Mouse (Mus musculus) heart, postnatal 10 days (tissue): Measurements from ENCODE around the gene Olfr620. TPM values are rescaled to one million over a fixed set of nuclear protein-coding genes. Genes with fewer than 3 reads are reported as not detected.

Experiments used
- DNase-seq, 2 experiments: peaks; one replicate each; pipeline ENCODE4 v3.0.0; 2021
- intact Hi-C: fragments of 180-260 bp; cut with DNase I; formaldehyde crosslinking; loops from one replicate; pipeline ENCODE4 v1.15.1; 2025
- microRNA-seq, 2 experiments: library from miRNA; unstranded; fragments of <30 nt; microRNA quantifications; one replicate each; pipeline ENCODE4 v1.2.0; 2022
- total RNA-seq, 2 experiments: library from RNA; stranded (reverse); gene quantifications; 2 replicates each; pipeline ENCODE4 v1.2.3; 2021

Gene Olfr620
- total RNA-seq = not detected

DNA sequence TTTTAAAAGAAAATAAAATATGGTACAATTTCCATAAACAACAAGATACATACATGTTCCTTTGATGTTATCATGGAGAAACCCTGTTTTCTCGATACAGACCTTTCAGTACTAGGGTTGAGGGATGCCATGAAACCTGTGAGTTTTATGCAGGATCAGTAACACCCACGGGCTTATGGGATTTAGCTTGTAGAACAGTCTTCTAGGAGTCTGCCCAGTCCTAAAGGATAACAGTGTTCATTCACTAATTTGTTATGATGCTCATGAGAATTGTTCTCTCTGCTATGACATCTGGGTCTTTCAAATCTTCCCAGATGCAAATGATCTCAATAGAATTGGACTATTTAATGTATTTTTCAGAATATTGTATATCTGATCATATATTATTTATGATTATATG, at the start of gene Olfr620:
TSS of gene Olfr620 (minus strand) at position 101 of the 400 bp plus-strand sequence.
- intact Hi-C loops = no loop called here
- DNase-seq = no peak

DNA sequence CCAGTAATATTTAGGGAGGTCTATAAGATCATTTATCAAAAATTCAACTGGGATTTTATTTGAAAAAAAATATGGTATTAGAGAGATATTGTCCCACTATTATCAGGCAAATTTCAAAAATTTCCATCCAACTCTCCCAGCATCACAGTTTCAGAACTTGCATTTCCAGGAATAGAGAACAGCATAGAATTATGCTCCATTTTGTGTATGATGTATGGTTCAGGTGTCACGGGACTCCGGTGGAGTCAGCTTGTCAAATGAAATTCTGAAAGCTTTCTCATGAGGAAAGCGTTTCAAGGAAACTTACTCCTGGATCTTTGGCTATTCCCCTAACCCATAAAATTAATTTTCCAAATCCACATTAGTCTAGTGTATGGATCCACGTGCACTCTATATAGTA, 31.7 kb upstream of the Olfr620 start:
- intact Hi-C loops = no loop called here
- DNase-seq = no peak

DNA sequence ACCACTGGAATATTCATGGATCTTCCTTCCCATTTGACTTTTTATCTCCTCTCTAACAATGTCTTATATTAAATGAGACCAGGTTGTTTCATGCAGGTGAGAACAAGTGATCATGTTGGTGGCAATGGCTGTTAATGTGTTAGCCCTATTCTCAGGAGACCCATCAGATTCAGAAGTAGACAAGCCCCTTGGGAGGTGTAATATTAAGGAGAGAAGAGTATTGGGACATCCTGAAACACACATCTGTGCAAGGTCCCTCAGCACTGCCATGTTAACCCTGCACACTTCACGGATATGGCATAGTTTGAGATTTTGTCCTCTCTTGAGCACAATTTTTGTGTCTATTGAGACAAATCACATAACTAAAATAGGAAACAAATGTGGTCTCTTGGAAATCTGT, 30.3 kb upstream of the Olfr620 start, which contains the start of gene Olfr622:
TSS of gene Olfr622 (minus strand) at position 101 of the 400 bp plus-strand sequence.
- intact Hi-C loops = no loop called here
- no peak for DNase-seq

DNA sequence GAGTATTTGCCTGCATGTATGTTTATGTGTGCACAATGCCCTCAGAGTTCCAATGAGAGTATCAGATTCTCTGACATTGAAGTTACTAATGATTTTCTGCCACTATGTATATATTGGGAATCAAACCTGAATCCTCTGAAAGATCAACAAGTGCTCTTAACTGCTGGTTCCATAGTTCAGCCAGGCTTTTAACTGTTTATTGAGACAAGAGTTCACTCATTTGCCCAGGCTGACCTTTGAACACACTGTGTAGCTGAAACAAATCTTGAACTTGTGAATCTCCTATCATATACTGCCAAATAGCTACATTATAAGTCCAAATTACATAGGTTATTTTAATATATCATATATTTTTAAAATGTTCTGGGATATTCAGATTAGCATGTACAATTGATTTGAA, 24.5 kb upstream of the Olfr620 start:
- no peak for DNase-seq
- intact Hi-C loops = no loop called here

DNA sequence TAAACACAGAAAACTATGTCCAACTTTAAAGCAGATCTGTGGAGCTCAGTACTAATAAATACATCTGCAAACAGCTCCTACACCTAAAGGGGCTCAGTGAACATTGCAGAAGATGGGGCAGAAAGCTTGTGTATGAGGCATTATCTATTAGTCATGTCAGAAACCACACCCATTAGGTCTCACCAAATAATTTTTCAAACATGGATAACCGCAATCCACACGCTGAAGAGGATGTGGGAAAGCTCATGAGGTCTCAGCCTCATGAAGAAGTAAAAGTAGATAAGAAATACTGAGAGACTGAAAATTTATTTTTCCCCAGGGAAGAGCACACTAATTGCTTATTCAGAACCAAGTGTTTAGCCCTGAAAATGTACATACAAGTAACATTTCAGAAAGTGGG, 4.9 kb downstream of the Olfr620 start:
- no peak for DNase-seq
- intact Hi-C loops = no loop called here

DNA sequence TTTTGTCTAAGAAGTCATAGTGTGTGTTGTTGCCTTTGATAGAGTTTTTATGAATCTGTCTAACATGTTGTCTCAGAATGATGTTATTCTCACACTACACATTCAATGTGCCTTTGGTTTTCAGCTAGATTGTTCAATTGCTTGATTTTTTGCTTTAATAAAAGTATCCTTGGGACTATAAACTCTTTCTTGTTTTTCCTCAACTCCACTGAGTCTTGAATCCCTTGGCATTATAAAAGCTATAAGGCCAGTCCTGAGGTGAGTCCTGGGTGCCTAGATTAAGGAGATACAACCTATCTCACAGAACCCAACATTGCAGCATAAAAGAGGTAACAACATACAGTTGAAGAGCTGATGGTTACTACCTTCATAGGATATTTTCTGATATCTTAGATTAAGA, 12.1 kb downstream of the Olfr620 start, which contains the start of gene Olfr619:
TSS of gene Olfr619 (plus strand) at position 301 of the 400 bp plus-strand sequence.
- DNase-seq = no peak
- intact Hi-C loops = no loop called here

DNA sequence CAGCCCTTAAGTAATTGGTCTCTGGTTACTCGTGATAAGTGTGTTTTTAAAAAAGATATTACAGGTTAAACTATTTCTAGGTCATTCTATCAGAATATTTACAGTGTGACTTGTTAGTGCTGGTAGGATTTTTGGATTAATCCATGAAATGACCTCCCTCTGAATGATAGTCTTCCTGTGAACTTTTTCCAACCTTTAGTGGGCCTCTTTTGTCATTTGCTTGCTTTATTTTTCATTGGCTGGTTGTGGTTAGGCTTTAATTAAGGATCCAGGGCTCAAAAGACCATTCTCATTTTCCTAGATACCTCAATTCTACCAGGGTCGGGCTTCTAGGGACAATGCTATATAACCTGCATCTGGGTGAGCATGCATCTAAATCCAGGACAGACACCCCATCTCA, 22.5 kb downstream of the Olfr620 start, which contains the start of gene Olfr618:
TSS of gene Olfr618 (plus strand) at position 301 of the 400 bp plus-strand sequence.
- no peak for DNase-seq
- intact Hi-C loops = no loop called here

DNA sequence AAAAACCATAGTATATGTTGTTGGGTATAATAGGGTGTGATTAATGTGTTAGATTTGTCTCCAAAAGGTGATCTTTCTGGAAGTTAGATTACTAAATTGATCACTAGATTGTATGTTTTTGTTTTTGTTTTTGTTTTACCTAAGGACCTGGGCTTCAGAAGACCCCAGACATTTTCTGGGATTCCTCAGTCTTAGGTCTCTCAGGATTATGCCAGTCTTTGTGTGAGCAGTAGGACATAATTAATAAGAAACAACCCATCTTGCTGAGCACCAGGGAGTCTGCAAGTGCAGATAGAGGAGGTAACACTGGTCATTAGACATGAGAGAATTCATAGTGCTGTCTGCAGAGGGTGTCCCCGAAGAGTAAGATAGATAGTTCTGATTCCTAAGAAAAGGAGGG, 39.6 kb downstream of the Olfr620 start, which contains the start of gene Olfr617:
TSS of gene Olfr617 (plus strand) at position 301 of the 400 bp plus-strand sequence.
- intact Hi-C loops = no loop called here
- no peak for DNase-seq

DNA sequence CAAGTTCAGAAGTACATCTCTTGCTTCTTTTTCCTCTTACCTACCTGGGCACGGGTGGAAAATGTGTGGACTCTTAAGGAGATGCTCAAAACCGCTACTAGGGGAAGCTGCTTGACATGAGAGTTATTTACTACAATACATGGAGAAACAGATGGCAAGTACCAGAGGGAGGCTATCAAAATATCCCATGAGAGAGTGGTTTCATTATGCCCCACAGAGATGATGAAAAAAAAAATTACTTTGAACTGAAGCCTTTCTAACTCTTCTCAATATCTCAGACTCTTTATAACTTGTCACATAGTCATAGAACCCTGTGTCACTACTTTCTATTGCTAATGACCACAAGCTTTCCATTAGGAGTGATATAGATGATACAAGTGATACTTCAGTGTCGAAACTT, 43.3 kb downstream of the Olfr620 start, which contains the start of gene Olfr616:
TSS of gene Olfr616 (minus strand) at position 101 of the 400 bp plus-strand sequence.
- intact Hi-C loops = loop anchor here (10.0 kb wide), 1 partner anchor 74 kb away; the partner anchor contains the start of gene Olfr609
- no peak for DNase-seq

DNA sequence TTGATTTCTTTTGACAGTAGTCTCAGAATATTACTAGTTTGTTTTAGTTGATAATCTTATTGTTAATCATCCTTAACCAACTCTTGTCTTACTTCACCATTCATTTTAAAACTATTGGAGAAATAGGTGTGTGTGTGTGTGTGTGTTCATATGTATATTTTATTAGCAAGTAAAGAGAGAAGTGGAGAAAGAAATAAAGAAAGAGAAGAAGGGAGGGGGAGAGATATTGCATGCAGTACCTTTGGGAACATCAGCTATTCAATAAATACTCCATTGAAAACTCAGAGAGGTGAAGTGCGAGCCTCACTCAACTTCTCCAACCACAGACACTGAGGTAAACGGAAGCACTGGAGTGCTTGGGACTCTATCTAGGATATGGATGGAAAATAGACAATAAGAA, 56.6 kb downstream of the Olfr620 start, which contains the start of gene Olfr615:
TSS of gene Olfr615 (plus strand) at position 301 of the 400 bp plus-strand sequence.
- intact Hi-C loops = no loop called here
- no peak for DNase-seq

Small RNA genes within 50 kb of the gene (microRNA-seq; reads per million reads assigned to microRNA genes)
- 0 reads per million in 2 experiments for gene Gm26506

Other genes with a start within 250 kb of the Olfr620 start
- not detected for gene Olfr601, start 249.9 kb downstream of the Olfr620 start, total RNA-seq
- not detected for gene Olfr603, start 226.4 kb downstream of the Olfr620 start, total RNA-seq
- not detected for gene Usp17lc, start 197.5 kb downstream of the Olfr620 start, total RNA-seq
- not detected for gene Olfr605, start 167.1 kb downstream of the Olfr620 start, total RNA-seq
- not detected for gene Olfr606, start 163.5 kb downstream of the Olfr620 start, total RNA-seq
- not detected for gene Olfr607, start 148.4 kb downstream of the Olfr620 start, total RNA-seq
- gene Olfr608, start 142.7 kb downstream of the Olfr620 start, total RNA-seq = under 1 TPM; 0.17 to 0.62 TPM
- gene Olfr609, start 114.5 kb downstream of the Olfr620 start, total RNA-seq = not detected
- not detected for gene Olfr610, start 100.4 kb downstream of the Olfr620 start, total RNA-seq
- not detected for gene Olfr611, start 91.7 kb downstream of the Olfr620 start, total RNA-seq
- gene Olfr612, start 69.8 kb downstream of the Olfr620 start, total RNA-seq = not detected
- not detected for gene Olfr613, start 64.5 kb downstream of the Olfr620 start, total RNA-seq
- not detected for gene Olfr615, start 56.5 kb downstream of the Olfr620 start, total RNA-seq
- gene Olfr616, start 43.4 kb downstream of the Olfr620 start, total RNA-seq = not detected
- not detected for gene Olfr617, start 39.5 kb downstream of the Olfr620 start, total RNA-seq
- not detected for gene Olfr618, start 22.4 kb downstream of the Olfr620 start, total RNA-seq
- not detected for gene Olfr619, start 12.0 kb downstream of the Olfr620 start, total RNA-seq
- gene Olfr622, start 30.2 kb upstream of the Olfr620 start, total RNA-seq = not detected
- gene Olfr623, start 51.2 kb upstream of the Olfr620 start, total RNA-seq = not detected
- not detected for gene Olfr624, start 58.7 kb upstream of the Olfr620 start, total RNA-seq
- not detected for gene Olfr625-ps1, start 70.2 kb upstream of the Olfr620 start, total RNA-seq
- not detected for gene Olfr243, start 102.1 kb upstream of the Olfr620 start, total RNA-seq
- gene Olfr628, start 117.8 kb upstream of the Olfr620 start, total RNA-seq = not detected
- not detected for gene Olfr629, start 132.4 kb upstream of the Olfr620 start, total RNA-seq
- not detected for gene Olfr630, start 144.8 kb upstream of the Olfr620 start, total RNA-seq
- gene Olfr69, start 159.1 kb upstream of the Olfr620 start, total RNA-seq = not detected
- not detected for gene Olfr68, start 167.2 kb upstream of the Olfr620 start, total RNA-seq
- gene Olfr67, start 179.3 kb upstream of the Olfr620 start, total RNA-seq = not detected
- 1,000 to 10,000 TPM in 1 of 2 experiments, 100 to 1,000 TPM in 1; 560 to 1,219 TPM for gene Hbb-bt, start 201.5 kb upstream of the Olfr620 start, total RNA-seq
- gene Hbb-bs, start 215.6 kb upstream of the Olfr620 start, total RNA-seq = 1,000 to 10,000 TPM; 4,406 to 9,811 TPM
- gene Hbb-bh2, start 228.0 kb upstream of the Olfr620 start, total RNA-seq = not detected
- not detected for gene Hbb-bh1, start 230.6 kb upstream of the Olfr620 start, total RNA-seq
- gene Hbb-y, start 240.7 kb upstream of the Olfr620 start, total RNA-seq = not detected